Mouse (Mus musculus): Measurements from ENCODE around the gene 9930111J21Rik2. TPM values are rescaled to one million over a fixed set of nuclear protein-coding genes. Genes with fewer than 3 reads are reported as not detected.
"Not testable (repeated sequence)": the region's sequence is repeated elsewhere in the genome, so short reads cannot be mapped to it uniquely, and the experiment has no call there.

The 9930111J21Rik2 gene
- polyA plus RNA-seq, 1 experiment from 2014 or later = 0.07 TPM

DNA sequence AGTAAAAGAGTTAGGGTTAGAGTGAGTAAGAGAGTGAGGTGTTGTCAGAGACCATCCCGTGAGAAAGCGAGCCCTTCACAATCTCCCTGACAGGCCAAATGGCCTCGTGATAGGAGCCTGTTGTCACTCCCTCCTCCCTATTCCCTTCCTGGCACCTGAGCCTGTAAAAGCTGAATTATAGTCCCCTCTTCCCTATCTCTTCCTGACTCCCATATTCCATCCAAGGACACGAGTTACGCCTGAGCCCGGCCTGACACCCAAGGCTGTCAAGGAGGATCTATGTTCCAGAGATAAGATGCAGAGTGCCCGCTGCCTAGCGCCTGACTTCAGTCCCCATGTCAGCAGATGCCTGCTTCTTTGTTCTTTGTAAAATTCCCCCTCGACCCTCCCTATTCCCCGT, 57.7 kb downstream of the 9930111J21Rik2 start:
- not testable (repeated sequence) for H3K27me3 ChIP-seq (ENCODE audit: control insufficient read depth, insufficient read depth, low read length); DNase-seq (ENCODE audit: low spot score); H3K9ac ChIP-seq (ENCODE audit: low read length); ATAC-seq (replicated peaks; ENCODE audit: low FRiP score); H3K4me3 ChIP-seq (ENCODE audit: low read depth, low read length); H3K4me2 ChIP-seq (ENCODE audit: low read depth, low read length, severe bottlenecking); H3K36me3 ChIP-seq (ENCODE audit: control insufficient read depth, insufficient read depth, low read length); H3K27ac ChIP-seq (ENCODE audit: low read depth, low read length); H3K4me1 ChIP-seq (replicated peaks; ENCODE audit: control insufficient read depth, insufficient read depth, low read length); H3K9me3 ChIP-seq (ENCODE audit: control insufficient read depth, low read length)
- WGBS = 80% methylated on average over 10 of the region's 10 CpGs

DNA sequence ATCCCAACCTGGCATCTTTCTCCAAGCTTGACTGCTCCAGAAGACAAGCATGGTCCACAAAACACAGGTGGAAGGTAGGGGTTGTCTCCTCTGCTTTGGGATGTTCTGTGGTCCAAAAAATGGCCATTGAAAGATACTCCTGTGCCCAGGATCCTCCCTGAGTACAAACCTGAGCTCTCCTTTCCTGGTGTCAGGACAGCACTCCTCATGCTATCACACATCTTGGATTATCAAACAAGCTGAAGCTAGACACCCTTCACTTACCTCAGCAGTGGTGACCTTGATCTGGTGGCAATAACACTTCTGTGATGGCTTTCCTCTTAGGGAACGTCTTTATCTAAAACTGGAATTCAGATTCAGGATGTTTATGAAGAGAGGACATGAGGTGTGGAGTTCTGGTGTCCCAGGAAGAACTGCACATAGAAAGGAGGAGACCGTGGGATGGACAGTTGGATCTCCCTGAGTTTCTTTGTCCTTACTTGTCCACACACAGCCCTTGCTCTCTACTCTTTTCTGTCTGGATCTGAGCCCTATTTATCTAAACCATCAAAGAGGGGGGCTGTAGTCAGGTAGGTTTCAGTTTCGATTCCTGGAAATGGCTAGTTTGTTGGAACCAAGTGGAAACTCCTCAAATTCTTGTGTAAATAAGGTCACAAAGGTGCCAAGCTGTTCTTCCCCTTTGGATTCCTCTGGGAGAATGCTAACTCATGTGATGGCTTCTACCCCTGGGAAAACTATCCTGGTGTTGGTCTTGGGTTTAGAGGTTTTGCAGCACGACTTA, 59.1 kb downstream of the 9930111J21Rik2 start, which contains the start of gene Gm12185:
Gm12185 (minus strand) TSS at position 487 of the 781 bp plus-strand sequence.
- 72% methylated on average over 4 of the region's 4 CpGs for WGBS

DNA sequence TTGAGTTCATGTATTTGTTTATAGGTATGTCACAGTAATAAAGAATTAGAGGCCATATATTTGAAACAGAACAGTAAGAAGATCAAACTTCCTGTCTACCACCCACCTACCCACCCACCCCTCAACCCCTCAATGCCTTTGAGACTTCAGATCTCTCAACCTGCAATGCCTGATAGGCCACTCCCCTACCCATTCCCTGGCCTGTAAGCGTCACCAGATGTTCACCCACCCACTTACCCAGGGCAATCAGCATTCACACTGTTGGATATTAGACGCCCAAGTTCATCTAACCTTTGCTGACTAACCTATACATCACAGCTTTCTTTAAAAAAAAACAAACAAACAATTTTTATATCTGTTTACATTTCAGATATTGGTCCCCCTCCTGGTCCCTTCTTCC, 61.1 kb downstream of the 9930111J21Rik2 start:
- not testable (repeated sequence) for H3K27ac ChIP-seq (ENCODE audit: low read depth, low read length); ATAC-seq (replicated peaks; ENCODE audit: low FRiP score); H3K4me1 ChIP-seq (replicated peaks; ENCODE audit: control insufficient read depth, insufficient read depth, low read length); H3K9ac ChIP-seq (ENCODE audit: low read length); DNase-seq (ENCODE audit: low spot score); H3K27me3 ChIP-seq (ENCODE audit: control insufficient read depth, insufficient read depth, low read length); H3K36me3 ChIP-seq (ENCODE audit: control insufficient read depth, insufficient read depth, low read length); H3K4me2 ChIP-seq (ENCODE audit: low read depth, low read length, severe bottlenecking); H3K9me3 ChIP-seq (ENCODE audit: control insufficient read depth, low read length); H3K4me3 ChIP-seq (ENCODE audit: low read depth, low read length)
- WGBS = 86% methylated on average over 2 of the region's 2 CpGs

More for the DNA sequence above, 59.1 kb downstream of the 9930111J21Rik2 start, which contains the start of gene Gm12185:
- not testable (repeated sequence) for H3K27me3 ChIP-seq (ENCODE audit: control insufficient read depth, insufficient read depth, low read length); H3K27ac ChIP-seq (ENCODE audit: low read depth, low read length); H3K9me3 ChIP-seq (ENCODE audit: control insufficient read depth, low read length); ATAC-seq (replicated peaks; ENCODE audit: low FRiP score); H3K36me3 ChIP-seq (ENCODE audit: control insufficient read depth, insufficient read depth, low read length); H3K4me3 ChIP-seq (ENCODE audit: low read depth, low read length); H3K9ac ChIP-seq (ENCODE audit: low read length); H3K4me1 ChIP-seq (replicated peaks; ENCODE audit: control insufficient read depth, insufficient read depth, low read length); H3K4me2 ChIP-seq (ENCODE audit: low read depth, low read length, severe bottlenecking); DNase-seq (ENCODE audit: low spot score)

DNA sequence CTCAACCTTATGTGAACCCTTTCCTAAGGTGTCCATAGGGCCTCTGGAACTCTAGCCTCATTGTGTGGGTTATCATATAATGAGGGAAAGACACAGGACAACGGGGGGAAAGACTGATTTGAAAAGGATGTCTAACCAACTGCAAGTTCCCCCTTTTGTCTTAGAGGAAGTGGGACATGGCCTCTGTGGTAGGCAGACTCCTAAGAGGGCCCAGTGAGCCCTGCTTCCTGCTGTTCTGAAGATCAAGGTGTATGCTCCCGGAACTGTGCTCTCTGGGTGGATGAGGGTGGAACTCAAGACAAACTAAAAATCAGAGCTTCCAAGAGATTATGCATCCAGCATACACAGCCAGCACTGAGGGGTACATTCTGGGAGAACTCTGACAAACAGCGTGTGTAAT, 62.8 kb downstream of the 9930111J21Rik2 start:
- H3K27me3 ChIP-seq (ENCODE audit: control insufficient read depth, insufficient read depth, low read length); H3K9me3 ChIP-seq (ENCODE audit: control insufficient read depth, low read length); ATAC-seq (replicated peaks; ENCODE audit: low FRiP score); DNase-seq (ENCODE audit: low spot score); H3K4me2 ChIP-seq (ENCODE audit: low read depth, low read length, severe bottlenecking); H3K27ac ChIP-seq (ENCODE audit: low read depth, low read length); H3K36me3 ChIP-seq (ENCODE audit: control insufficient read depth, insufficient read depth, low read length); H3K9ac ChIP-seq (ENCODE audit: low read length); H3K4me1 ChIP-seq (replicated peaks; ENCODE audit: control insufficient read depth, insufficient read depth, low read length); H3K4me3 ChIP-seq (ENCODE audit: low read depth, low read length): not testable (repeated sequence)
- 93% methylated on average over 2 of the region's 3 CpGs for WGBS

DNA sequence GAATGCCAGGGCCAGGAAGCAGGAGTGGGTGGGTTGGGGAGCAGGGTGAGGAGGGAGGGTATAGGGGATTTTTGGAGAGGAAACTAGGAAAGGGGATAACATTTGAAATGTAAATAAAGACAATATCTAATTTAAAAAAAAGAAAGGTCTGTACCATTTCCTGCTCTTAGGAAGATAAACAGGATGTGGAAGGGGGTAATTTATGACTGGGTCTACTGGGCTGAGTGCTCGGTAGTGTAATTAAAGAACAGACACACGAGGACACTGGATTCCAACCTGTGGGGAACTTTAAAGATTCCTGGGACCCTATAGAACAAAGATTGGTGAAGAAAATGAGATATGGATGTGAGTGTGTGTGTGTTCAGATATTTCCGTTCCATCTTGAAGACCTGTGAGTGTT, 68.2 kb downstream of the 9930111J21Rik2 start:
- not testable (repeated sequence) for H3K9me3 ChIP-seq (ENCODE audit: control insufficient read depth, low read length); H3K27ac ChIP-seq (ENCODE audit: low read depth, low read length); H3K27me3 ChIP-seq (ENCODE audit: control insufficient read depth, insufficient read depth, low read length); H3K4me1 ChIP-seq (replicated peaks; ENCODE audit: control insufficient read depth, insufficient read depth, low read length); H3K4me2 ChIP-seq (ENCODE audit: low read depth, low read length, severe bottlenecking); H3K4me3 ChIP-seq (ENCODE audit: low read depth, low read length); H3K9ac ChIP-seq (ENCODE audit: low read length); ATAC-seq (replicated peaks; ENCODE audit: low FRiP score); H3K36me3 ChIP-seq (ENCODE audit: control insufficient read depth, insufficient read depth, low read length); DNase-seq (ENCODE audit: low spot score)
- WGBS = no CpG with 5 or more reads among the region's 3 CpGs

DNA sequence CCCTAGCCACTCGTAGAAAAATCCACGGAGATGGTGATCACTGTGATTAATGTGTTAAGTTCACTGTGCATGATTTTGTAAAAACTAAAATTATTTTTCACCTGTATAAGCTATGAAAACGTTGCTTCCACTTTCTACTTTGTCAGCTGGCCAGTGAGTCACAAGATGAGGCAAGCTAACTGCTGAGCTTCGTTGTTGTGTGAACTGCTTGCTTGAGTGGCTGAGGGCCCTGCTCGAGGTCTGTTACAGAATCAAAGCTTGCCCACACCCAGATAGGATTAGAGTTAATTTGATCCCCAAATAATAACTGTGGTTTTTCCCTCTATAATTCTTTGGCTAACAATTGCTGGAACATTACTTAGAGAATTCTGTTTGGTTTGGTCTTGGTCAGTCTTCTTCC, 71.0 kb downstream of the 9930111J21Rik2 start:
- H3K4me2 ChIP-seq (ENCODE audit: low read depth, low read length, severe bottlenecking); DNase-seq (ENCODE audit: low spot score); ATAC-seq (replicated peaks; ENCODE audit: low FRiP score); H3K36me3 ChIP-seq (ENCODE audit: control insufficient read depth, insufficient read depth, low read length); H3K4me3 ChIP-seq (ENCODE audit: low read depth, low read length); H3K4me1 ChIP-seq (replicated peaks; ENCODE audit: control insufficient read depth, insufficient read depth, low read length); H3K9ac ChIP-seq (ENCODE audit: low read length); H3K27ac ChIP-seq (ENCODE audit: low read depth, low read length); H3K27me3 ChIP-seq (ENCODE audit: control insufficient read depth, insufficient read depth, low read length); H3K9me3 ChIP-seq (ENCODE audit: control insufficient read depth, low read length): not testable (repeated sequence)
- WGBS = no CpG with 5 or more reads among the region's 5 CpGs

DNA sequence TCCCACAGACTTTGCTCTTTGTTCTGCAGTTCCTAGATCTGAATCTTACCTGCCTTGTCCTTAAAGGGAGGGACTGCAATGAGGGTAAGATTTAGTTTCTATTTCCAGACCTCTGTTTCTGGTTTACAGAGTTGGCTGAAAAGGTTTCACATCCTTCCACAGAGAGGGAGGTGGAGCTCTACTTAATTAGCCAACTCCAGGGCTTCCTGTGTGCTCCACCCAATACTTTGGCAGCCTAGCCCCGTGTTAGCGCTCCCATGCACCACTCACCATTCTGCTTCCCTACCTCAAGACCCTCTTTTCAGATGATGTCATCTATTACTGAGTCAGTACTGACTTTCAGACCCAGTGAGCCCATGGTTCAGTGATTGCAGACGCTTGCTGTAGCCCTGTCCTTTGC, 71.8 kb downstream of the 9930111J21Rik2 start, which contains the start of gene 9930111J21Rik1:
9930111J21Rik1 (minus strand) TSS at position 148 of the 400 bp plus-strand sequence.
- H3K27ac ChIP-seq (ENCODE audit: low read depth, low read length); H3K36me3 ChIP-seq (ENCODE audit: control insufficient read depth, insufficient read depth, low read length); H3K4me3 ChIP-seq (ENCODE audit: low read depth, low read length); H3K4me1 ChIP-seq (replicated peaks; ENCODE audit: control insufficient read depth, insufficient read depth, low read length); H3K4me2 ChIP-seq (ENCODE audit: low read depth, low read length, severe bottlenecking); H3K9ac ChIP-seq (ENCODE audit: low read length); ATAC-seq (replicated peaks; ENCODE audit: low FRiP score); DNase-seq (ENCODE audit: low spot score); H3K9me3 ChIP-seq (ENCODE audit: control insufficient read depth, low read length); H3K27me3 ChIP-seq (ENCODE audit: control insufficient read depth, insufficient read depth, low read length): not testable (repeated sequence)
- WGBS = no CpG with 5 or more reads among the region's 3 CpGs

DNA sequence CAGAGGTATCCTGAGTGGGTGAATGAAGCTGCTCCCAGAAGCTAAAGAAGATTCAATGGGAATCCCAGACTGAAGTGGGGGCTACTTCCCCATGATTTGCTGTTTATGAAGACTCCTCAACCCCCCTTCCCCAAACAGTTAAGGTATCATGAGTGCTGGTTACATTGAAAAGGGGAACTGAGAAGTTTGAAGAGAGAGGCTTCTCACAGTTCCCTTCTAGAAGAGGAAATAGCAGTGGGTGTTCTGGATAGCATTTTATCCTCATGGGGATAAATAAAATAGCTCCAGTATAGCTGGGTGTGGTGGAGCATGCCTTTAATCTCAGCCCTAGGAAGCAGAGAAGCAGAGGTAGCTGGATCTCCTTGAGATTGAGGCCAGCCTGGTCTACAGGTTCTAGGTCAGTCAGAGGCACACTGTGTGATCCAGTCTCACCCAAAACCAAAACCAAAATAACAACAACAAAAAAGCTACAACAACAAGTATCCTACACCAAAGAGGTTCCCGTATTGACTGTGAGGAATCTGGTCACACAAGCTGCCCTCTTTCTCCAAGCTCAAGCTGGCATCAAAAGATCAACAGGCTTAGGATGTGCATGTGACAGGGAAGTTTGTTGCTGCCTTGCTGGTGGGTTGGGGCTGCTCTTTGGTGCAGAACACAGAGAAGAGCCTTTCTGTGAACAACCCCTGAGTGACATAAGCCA, 72.7 kb downstream of the 9930111J21Rik2 start, which contains the start of gene Olfr56:
Olfr56 (plus strand) TSS at position 650 of the 700 bp plus-strand sequence.
- not testable (repeated sequence) for H3K4me2 ChIP-seq (ENCODE audit: low read depth, low read length, severe bottlenecking); H3K9ac ChIP-seq (ENCODE audit: low read length); H3K27ac ChIP-seq (ENCODE audit: low read depth, low read length); H3K4me1 ChIP-seq (replicated peaks; ENCODE audit: control insufficient read depth, insufficient read depth, low read length); ATAC-seq (replicated peaks; ENCODE audit: low FRiP score); H3K9me3 ChIP-seq (ENCODE audit: control insufficient read depth, low read length); H3K4me3 ChIP-seq (ENCODE audit: low read depth, low read length); DNase-seq (ENCODE audit: low spot score); H3K36me3 ChIP-seq (ENCODE audit: control insufficient read depth, insufficient read depth, low read length); H3K27me3 ChIP-seq (ENCODE audit: control insufficient read depth, insufficient read depth, low read length)
- no CpG with 5 or more reads among the region's 1 CpGs for WGBS

Data from forebrain, embryonic 11.5 days (tissue).